Comparison of ENCODE assay signal across 9 mouse cellular contexts in genomic region chr5:23436735-23437134, GRCm38 (mm10). TPM values are rescaled to one million over a fixed set of nuclear protein-coding genes. Genes with fewer than 3 reads are reported as not detected.
DNase-seq lines count a peak whose midpoint lies in the region; ATAC-seq and TF ChIP-seq lines count a peak whose summit lies in the region.
"Had no signal": no experiment of that assay in that cellular context is flagged by ENCODE, and none has a peak within 500 bp of the region (broad histone marks: within the 10 kb centered on the region; RNA-seq: fewer than 3 reads in every experiment).

No protein-coding gene starts in this region.

- no peak for TF ChIP-seq POLR2A in bone marrow macrophage, adult 2 months (IDR thresholded peaks at IDR 0.05; ENCODE audit: borderline replicate concordance, low read depth, low read length)

- no peak for TF ChIP-seq CTCF in bone marrow macrophage, adult 2 months (IDR thresholded peaks at IDR 0.05; ENCODE audit: low read depth, low read length)

- H3K9ac ChIP-seq in heart, embryonic 15.5 days, result peak overlapping the region; percentile 41
- peak overlapping the region; percentile 99 for H3K9ac ChIP-seq in hindbrain, embryonic 14.5 days
- H3K9ac ChIP-seq in midbrain, embryonic 12.5 days (replicated peaks), result peak overlapping the region; percentile 99

- no peak overlapping the region for H3K27ac ChIP-seq in heart, embryonic 15.5 days
- H3K27ac ChIP-seq in bone marrow macrophage, adult 2 months (ENCODE audit: insufficient read depth, low read depth, low read length), result no peak overlapping the region
- H3K27ac ChIP-seq in hindbrain, embryonic 14.5 days, result peak overlapping the region; percentile 29; the same call in 1 of the 2 replicates
- no peak overlapping the region for H3K27ac ChIP-seq in midbrain, embryonic 12.5 days (replicated peaks)

- H3K36me3 ChIP-seq in heart, embryonic 15.5 days, result no peaks in the 10 kb centered on the region
- no peaks in the 10 kb centered on the region for H3K36me3 ChIP-seq in hindbrain, embryonic 14.5 days (replicated peaks; ENCODE audit: control insufficient read depth, insufficient read depth)
- no peaks in the 10 kb centered on the region for H3K36me3 ChIP-seq in midbrain, embryonic 12.5 days

- no peaks in the 10 kb centered on the region for H3K27me3 ChIP-seq in heart, embryonic 15.5 days
- no peaks in the 10 kb centered on the region for H3K27me3 ChIP-seq in hindbrain, embryonic 14.5 days (ENCODE audit: control insufficient read depth, insufficient read depth, low read length)
- no peaks in the 10 kb centered on the region for H3K27me3 ChIP-seq in midbrain, embryonic 12.5 days

- peaks cover 19% of the 10 kb centered on the region for H3K4me1 ChIP-seq in heart, embryonic 15.5 days (replicated peaks)
- H3K4me1 ChIP-seq in bone marrow macrophage, adult 2 months (ENCODE audit: control insufficient read depth, insufficient read depth, low read length), result peaks cover 9% of the 10 kb centered on the region
- peaks cover 24% of the 10 kb centered on the region for H3K4me1 ChIP-seq in hindbrain, embryonic 14.5 days (replicated peaks; ENCODE audit: control insufficient read depth, insufficient read depth, low read length)
- H3K4me1 ChIP-seq in midbrain, embryonic 12.5 days, result peaks cover 8% of the 10 kb centered on the region

- no peak for DNase-seq in heart, adult 18-20 months
- DNase-seq in hindbrain, embryonic 14.5 days (ENCODE audit: low spot score), result no peak
- DNase-seq in layer of hippocampus, adult 9-11 months, result no peak
- no peak for DNase-seq in urinary bladder, adult 2 months (ENCODE audit: low spot score)
- DNase-seq in layer of hippocampus, adult 18-20 months (ENCODE audit: low spot score in 2 of 2), result no peak
- DNase-seq: cerebellum, adult 18-20 months had no signal

- 12% methylated on average over 2 of the region's 2 CpGs for WGBS in heart, embryonic 15.5 days
- WGBS in hindbrain, embryonic 14.5 days, result 6% methylated on average over 2 of the region's 2 CpGs
- 16% methylated on average over 2 of the region's 2 CpGs for WGBS in midbrain, embryonic 12.5 days

- peak overlapping the region; percentile 80 for H3K4me3 ChIP-seq in heart, embryonic 15.5 days
- H3K4me3 ChIP-seq in bone marrow macrophage, adult 2 months (ENCODE audit: insufficient read depth, low read length), result peak overlapping the region; percentile 43
- peak overlapping the region; percentile 98 for H3K4me3 ChIP-seq in hindbrain, embryonic 14.5 days (replicated peaks; ENCODE audit: low read length)
- peak overlapping the region; percentile 80 for H3K4me3 ChIP-seq in midbrain, embryonic 12.5 days

- H3K9me3 ChIP-seq in heart, embryonic 15.5 days (replicated peaks), result no peaks in the 10 kb centered on the region
- H3K9me3 ChIP-seq in hindbrain, embryonic 14.5 days (ENCODE audit: control insufficient read depth, low read length), result no peaks in the 10 kb centered on the region
- H3K9me3 ChIP-seq in midbrain, embryonic 12.5 days, result no peaks in the 10 kb centered on the region

- peak overlapping the region; percentile 85 for H3K4me2 ChIP-seq in heart, embryonic 15.5 days
- peak overlapping the region; percentile 96 for H3K4me2 ChIP-seq in hindbrain, embryonic 14.5 days (replicated peaks)
- H3K4me2 ChIP-seq in midbrain, embryonic 12.5 days (replicated peaks), result peak overlapping the region; percentile 78

- no peak for ATAC-seq in heart, embryonic 15.5 days (replicated peaks; ENCODE audit: insufficient number of reproducible peaks, insufficient read depth, low FRiP score, low read depth)
- ATAC-seq in hindbrain, embryonic 14.5 days (ENCODE audit: low FRiP score), result no peak
- ATAC-seq in midbrain, embryonic 12.5 days (ENCODE audit: low FRiP score, low read depth), result no peak

RNA-seq across cellular contexts. Expression of gene Kmt2e, which starts 2.5 kb away (rescaled TPM):
- 62.5 and 71.8 TPM in 2 replicates for polyA plus RNA-seq in heart, embryonic 15.5 days (2015; fragmentation: Nextera tagmentation; extraction: Ambion mirVana)
- 10 to 100 TPM; 40.6 to 45.0 TPM for total RNA-seq in heart, adult 18-20 months (2021)
- 60.7 and 70.5 TPM in 2 replicates for polyA plus RNA-seq in bone marrow macrophage, adult 2 months (2012; ENCODE audit: insufficient read depth, insufficient read length, missing spikeins)
- 118 and 128 TPM in 2 replicates for polyA plus RNA-seq in hindbrain, embryonic 14.5 days (2014; fragmentation: Nextera tagmentation; extraction: Ambion mirVana)
- 143 and 144 TPM in 2 replicates for polyA plus RNA-seq in midbrain, embryonic 12.5 days (2016; fragmentation: Nextera tagmentation; extraction: Ambion mirVana)
- polyA plus RNA-seq in urinary bladder, adult 2 months (2012; rRNA removed), result 18.0 and 36.2 TPM in 2 replicates
- total RNA-seq in layer of hippocampus, adult 18-20 months (2021), result 10 to 100 TPM; 81.4 to 84.0 TPM

Comparison
In these comparisons a context has a peak if more than half of its experiments do, and no peak if none do; other contexts are left out.
1. H3K4me3 ChIP-seq: peak in every context shown above with its lines; median percentile 98 in hindbrain, embryonic 14.5 days; 80 in heart, embryonic 15.5 days; 80 in midbrain, embryonic 12.5 days; 43 in bone marrow macrophage, adult 2 months.
2. H3K9ac ChIP-seq: peak in every context shown above with its lines; median percentile 99 in hindbrain, embryonic 14.5 days; 99 in midbrain, embryonic 12.5 days; 41 in heart, embryonic 15.5 days.